Mouse (Mus musculus) limb, embryonic 11.5 days (tissue): ENCODE measurements around the gene Pdx1. TPM values are rescaled to one million over a fixed set of nuclear protein-coding genes. Genes with fewer than 3 reads are reported as not detected.

ENCODE experiments used
- ATAC-seq: fragments of 200-750 bp; cut with Nextera tagmentation; 2 replicates; pipeline ENCODE4 v1.8.0; 2017; ENCODE audit warnings: low read depth; ENCODE audit not compliant: insufficient number of reproducible peaks, low FRiP score, low TSS enrichment
- DNase-seq: peaks from one replicate; pipeline ENCODE4 v3.0.0-alpha.2; 2015; ENCODE audit warnings: low spot score
- H3K27ac ChIP-seq: fragments of 300-500 bp; sonication (generic); replicated peaks from 2 replicates; pipeline ENCODE4 v1.5.1; 2014; ENCODE audit warnings: low read depth, mild to moderate bottlenecking, low read length
- H3K27me3 ChIP-seq: fragments of 300-500 bp; sonication (generic); 2 replicates; pipeline ENCODE4 v1.6.1; 2014; ENCODE audit warnings: mild to moderate bottlenecking, low read length, mixed read lengths; ENCODE audit not compliant: control insufficient read depth, insufficient read depth
- H3K36me3 ChIP-seq: fragments of 300-500 bp; sonication (generic); 2 replicates; pipeline ENCODE4 v1.6.1; 2014; ENCODE audit warnings: mild to moderate bottlenecking, low read length, moderate library complexity, mixed read lengths; ENCODE audit not compliant: control insufficient read depth, insufficient read depth
- H3K4me1 ChIP-seq: fragments of 300-500 bp; sonication (generic); 2 replicates; pipeline ENCODE4 v1.6.1; 2014; ENCODE audit warnings: low read length, mixed read lengths; ENCODE audit not compliant: control insufficient read depth, insufficient read depth
- H3K4me2 ChIP-seq: fragments of 300-500 bp; sonication (generic); 2 replicates; pipeline ENCODE4 v1.6.1; 2014; ENCODE audit warnings: low read depth, mild to moderate bottlenecking, moderate library complexity; ENCODE audit not compliant: severe bottlenecking
- H3K4me3 ChIP-seq: fragments of 300-500 bp; sonication (generic); 2 replicates; pipeline ENCODE4 v1.5.1; 2014; ENCODE audit warnings: low read depth, low read length
- H3K9ac ChIP-seq: fragments of 300-500 bp; sonication (generic); 2 replicates; pipeline ENCODE4 v1.6.1; 2014; ENCODE audit warnings: mild to moderate bottlenecking, low read length
- H3K9me3 ChIP-seq: fragments of 300-500 bp; sonication (generic); 2 replicates; pipeline ENCODE4 v1.6.1; 2016; ENCODE audit warnings: low read length; ENCODE audit not compliant: control insufficient read depth
- WGBS: fragments of 180-500 bp; shearing (Covaris S2); extraction: QIAGEN DNeasy Blood & Tissue Kit; methylation state at CpG from one replicate; pipeline ENCODE4 v1.1.7; 2014; 5-methylcytosine and 5-hydroxymethylcytosine counted together
- polyA plus RNA-seq: library from polyadenylated mRNA; unstranded; fragments of >200 nt; fragmentation: Nextera tagmentation; extraction: Ambion mirVana; gene quantifications from 2 replicates; pipeline ENCODE4 v1.2.1, GENCODE M21; 2014

Pdx1 gene
- polyA plus RNA-seq, 1 experiment from 2014 or later = not detected

- H3K9ac ChIP-seq = no peak overlapping the region
- ATAC-seq = no peak
- peaks cover 84% of the 10 kb centered on the region for H3K27me3 ChIP-seq
Measured at GRCm38 (mm10) chr5:147275761-147276160, 6.0 kb downstream of the Pdx1 start.

DNA sequence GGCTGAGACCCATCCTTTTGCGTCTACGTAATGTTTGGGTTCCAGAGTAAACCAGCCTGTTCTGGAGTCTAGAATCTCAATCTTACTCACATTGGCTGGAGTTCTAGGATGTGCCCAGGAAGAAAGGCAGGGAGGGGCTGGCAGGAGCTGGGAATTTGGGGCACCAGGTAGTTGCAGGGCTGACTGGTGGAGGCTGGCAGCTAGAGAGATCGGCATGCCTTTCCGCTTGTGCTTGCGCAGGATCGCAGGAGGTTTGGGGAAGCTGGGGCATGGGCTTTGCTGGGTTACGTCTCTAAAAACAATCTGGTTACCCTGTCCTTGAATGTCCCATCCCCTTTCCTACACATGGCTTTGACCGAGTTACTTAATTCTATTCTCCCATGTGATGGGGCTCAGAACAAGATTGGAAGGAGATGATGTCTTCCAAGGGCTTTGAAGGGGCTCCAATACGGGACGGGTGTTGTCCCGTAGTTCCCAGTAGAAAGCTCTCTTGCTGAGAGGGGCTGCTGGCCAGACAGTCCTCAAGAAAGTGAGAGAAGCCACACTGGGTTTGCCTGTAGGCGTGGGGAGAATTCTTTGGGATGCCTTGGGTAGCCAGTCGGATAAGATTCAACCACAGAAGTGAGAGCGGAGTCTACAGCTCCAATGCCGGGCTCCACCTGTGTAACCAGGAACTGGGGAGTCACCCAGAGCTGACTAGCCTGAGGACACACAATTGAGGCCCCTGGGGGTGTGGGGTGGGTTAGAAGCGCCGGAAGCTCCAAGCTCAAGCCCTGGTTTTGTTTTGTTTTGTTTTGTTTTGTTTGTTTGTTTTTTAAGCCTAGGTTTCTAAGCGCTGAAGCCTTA is 7.2 kb downstream of the Pdx1 start:
- Histone ChIP-seq H3K4me2 (no peak overlapping the region), H3K4me1 (no peaks in the 10 kb centered on the region), H3K27ac (no peak overlapping the region), H3K9ac (no peak overlapping the region), H3K9me3 (no peaks in the 10 kb centered on the region), H3K27me3 (peaks cover 79% of the 10 kb centered on the region), H3K36me3 (no peaks in the 10 kb centered on the region), H3K4me3 (no peak overlapping the region)
- ATAC-seq (no peak), DNase-seq (peak; percentile 41)
- 2% methylated on average over 18 of the region's 18 CpGs for WGBS

More at GRCm38 (mm10) chr5:147275761-147276160, 6.0 kb downstream of the Pdx1 start:
- Histone ChIP-seq H3K36me3 (no peaks in the 10 kb centered on the region), H3K27ac (no peak overlapping the region), H3K4me1 (no peaks in the 10 kb centered on the region), H3K4me3 (no peak overlapping the region), H3K9me3 (no peaks in the 10 kb centered on the region), H3K4me2 (no peak overlapping the region)
- no peak for DNase-seq
- 12% methylated on average over 3 of the region's 3 CpGs for WGBS

DNA sequence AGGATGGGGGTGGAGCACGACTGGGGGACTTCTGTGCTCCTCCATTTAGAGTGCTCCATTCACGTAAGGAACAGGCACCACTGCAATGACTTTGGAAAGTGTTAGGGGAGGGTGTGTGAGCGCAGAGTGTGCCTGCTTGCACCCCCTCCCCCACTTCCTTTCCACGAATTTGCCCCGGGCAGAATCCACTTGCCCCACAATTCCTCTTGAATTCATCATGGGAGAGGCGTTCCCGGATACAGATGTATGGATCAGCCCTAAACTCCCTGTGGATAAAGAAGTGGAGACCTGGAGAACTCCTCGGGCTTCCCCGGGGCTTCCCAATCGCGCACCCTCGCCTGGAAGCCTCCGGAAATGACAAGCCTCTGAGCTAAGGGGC is 7.8 kb downstream of the Pdx1 start:
- WGBS = 0% methylated on average over 13 of the region's 13 CpGs
- Histone ChIP-seq H3K9me3 (no peaks in the 10 kb centered on the region), H3K36me3 (no peaks in the 10 kb centered on the region), H3K4me1 (no peaks in the 10 kb centered on the region), H3K9ac (no peak overlapping the region), H3K4me2 (no peak overlapping the region; the same call in 1 of the 2 replicates), H3K4me3 (no peak overlapping the region), H3K27ac (no peak overlapping the region), H3K27me3 (peaks cover 73% of the 10 kb centered on the region)
- ATAC-seq (no peak), DNase-seq (peak; percentile 30)

- Histone ChIP-seq H3K27ac (no peak overlapping the region), H3K9ac (no peak overlapping the region), H3K36me3 (no peaks in the 10 kb centered on the region), H3K4me3 (no peak overlapping the region), H3K4me2 (no peak overlapping the region), H3K27me3 (peaks cover 16% of the 10 kb centered on the region), H3K4me1 (no peaks in the 10 kb centered on the region), H3K9me3 (no peaks in the 10 kb centered on the region)
- 73% methylated on average over 4 of the region's 4 CpGs for WGBS
- ATAC-seq (no peak), DNase-seq (no peak)
Measured at GRCm38 (mm10) chr5:147284365-147284764, 14.6 kb downstream of the Pdx1 start.

DNA sequence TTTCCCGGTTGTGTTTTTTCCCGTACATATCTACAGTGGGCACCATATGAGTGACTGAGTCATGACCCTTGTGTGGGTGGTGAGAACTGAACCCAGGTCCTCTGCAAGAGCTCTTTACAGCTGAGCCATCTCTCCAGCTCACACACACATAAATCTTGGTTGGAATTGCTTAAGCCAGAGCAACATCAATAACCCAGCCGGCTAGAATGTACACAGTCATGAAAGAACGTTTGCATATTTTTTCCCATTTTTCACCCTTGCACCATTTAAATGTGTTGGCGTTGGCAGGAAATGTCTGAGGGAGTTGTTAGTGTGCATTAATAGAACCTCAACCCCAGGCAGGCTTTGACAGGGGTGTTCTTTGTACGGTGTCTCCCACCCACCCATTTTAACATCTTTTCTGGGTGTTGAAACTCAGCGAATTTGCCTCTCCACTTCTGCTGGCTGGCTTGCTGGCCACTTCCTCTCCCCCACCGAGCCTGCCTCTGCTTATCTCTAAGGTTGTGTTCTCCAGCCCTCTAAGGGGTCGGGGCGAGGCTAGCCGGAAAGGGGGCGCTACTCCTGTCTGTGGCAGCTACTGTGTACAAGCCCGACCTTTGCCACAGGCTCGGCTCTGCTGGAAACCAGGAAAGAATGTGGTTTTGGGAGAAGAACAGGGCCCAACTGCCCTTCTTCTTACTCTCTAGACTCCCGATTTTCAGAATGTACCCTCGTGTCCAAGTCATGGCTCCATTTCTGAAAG is 22.2 kb downstream of the Pdx1 start:
- ATAC-seq = no peak
- Histone ChIP-seq H3K27ac (no peak overlapping the region), H3K4me1 (no peaks in the 10 kb centered on the region), H3K36me3 (no peaks in the 10 kb centered on the region), H3K4me2 (no peak overlapping the region), H3K9ac (no peak overlapping the region), H3K27me3 (peaks cover 30% of the 10 kb centered on the region), H3K9me3 (no peaks in the 10 kb centered on the region), H3K4me3 (no peak overlapping the region)
- 38% methylated on average over 16 of the region's 16 CpGs for WGBS
- DNase-seq = peak; percentile 21

- Histone ChIP-seq H3K36me3 (no peaks in the 10 kb centered on the region), H3K27ac (no peak overlapping the region), H3K9ac (no peak overlapping the region), H3K4me2 (no peak overlapping the region), H3K9me3 (no peaks in the 10 kb centered on the region), H3K27me3 (peaks cover 31% of the 10 kb centered on the region), H3K4me1 (no peaks in the 10 kb centered on the region), H3K4me3 (no peak overlapping the region)
- ATAC-seq = no peak
- DNase-seq = no peak
- 35% methylated on average over 13 of the region's 13 CpGs for WGBS
Measured at GRCm38 (mm10) chr5:147292506-147293120, 22.9 kb downstream of the Pdx1 start.

- Histone ChIP-seq H3K9me3 (no peaks in the 10 kb centered on the region), H3K36me3 (no peaks in the 10 kb centered on the region), H3K27ac (no peak overlapping the region), H3K4me3 (no peak overlapping the region), H3K27me3 (peaks cover 37% of the 10 kb centered on the region), H3K4me2 (no peak overlapping the region), H3K9ac (no peak overlapping the region), H3K4me1 (no peaks in the 10 kb centered on the region)
- 19% methylated on average over 18 of the region's 18 CpGs for WGBS
- peak; percentile 83 for ATAC-seq
- peak; percentile 93 for DNase-seq
Measured at GRCm38 (mm10) chr5:147293127-147293910, 23.6 kb downstream of the Pdx1 start.

GRCm38 (mm10) chr5:147294121-147294520 is 24.4 kb downstream of the Pdx1 start:
- no peak overlapping the region for H3K4me2 ChIP-seq
- H3K27me3 ChIP-seq = peaks cover 40% of the 10 kb centered on the region
- H3K9me3 ChIP-seq = no peaks in the 10 kb centered on the region
- DNase-seq = peak; percentile 64
- 20% methylated on average over 20 of the region's 20 CpGs for WGBS
- no peak overlapping the region for H3K27ac ChIP-seq
- no peak for ATAC-seq
- no peaks in the 10 kb centered on the region for H3K36me3 ChIP-seq
- H3K4me1 ChIP-seq = no peaks in the 10 kb centered on the region
- H3K4me3 ChIP-seq = no peak overlapping the region
- no peak overlapping the region for H3K9ac ChIP-seq
